Mouse (Mus musculus) hindbrain, embryonic 13.5 days (tissue): ENCODE results near the gene Sstr4. TPM values are rescaled to one million over a fixed set of nuclear protein-coding genes. Genes with fewer than 3 reads are reported as not detected.
A peak's percentile ranks its signal among the peaks of the same experiment; 100 is the strongest.

ENCODE experiments used
- ATAC-seq: fragments of 200-750 bp; cut with Nextera tagmentation; 2 replicates; pipeline ENCODE4 v1.8.0; 2017; ENCODE audit warnings: moderate TSS enrichment; ENCODE audit not compliant: low FRiP score
- H3K27ac ChIP-seq: fragments of 300-500 bp; sonication (generic); 2 replicates; pipeline ENCODE4 v1.5.1; 2015; ENCODE audit warnings: inconsistent platforms, mild to moderate bottlenecking, moderate library complexity
- H3K27me3 ChIP-seq: fragments of 300-500 bp; sonication (generic); 2 replicates; pipeline ENCODE4 v1.6.1; 2015; ENCODE audit warnings: mild to moderate bottlenecking, inconsistent platforms
- H3K36me3 ChIP-seq: fragments of 300-500 bp; sonication (generic); 2 replicates; pipeline ENCODE4 v1.6.1; 2015; ENCODE audit warnings: mild to moderate bottlenecking, inconsistent platforms
- H3K4me1 ChIP-seq: fragments of 300-500 bp; sonication (generic); replicated peaks from 2 replicates; pipeline ENCODE4 v1.6.1; 2015; ENCODE audit warnings: inconsistent platforms
- H3K4me2 ChIP-seq: fragments of 300-500 bp; sonication (generic); 2 replicates; pipeline ENCODE4 v1.6.1; 2015; ENCODE audit warnings: inconsistent platforms, mild to moderate bottlenecking, moderate library complexity
- H3K4me3 ChIP-seq: fragments of 300-500 bp; sonication (generic); 2 replicates; pipeline ENCODE4 v1.5.1; 2015; ENCODE audit warnings: mild to moderate bottlenecking, inconsistent platforms
- H3K9ac ChIP-seq: fragments of 300-500 bp; sonication (generic); 2 replicates; pipeline ENCODE4 v1.6.1; 2015; ENCODE audit warnings: mild to moderate bottlenecking, inconsistent platforms
- H3K9me3 ChIP-seq: fragments of 300-500 bp; sonication (generic); 2 replicates; pipeline ENCODE4 v1.6.1; 2016; ENCODE audit warnings: inconsistent platforms
- WGBS: fragments of 180-500 bp; shearing (Covaris S2); methylation state at CpG from one replicate; pipeline ENCODE4 v1.1.7; 2015; 5-methylcytosine and 5-hydroxymethylcytosine counted together
- polyA plus RNA-seq: library from polyadenylated mRNA; unstranded; fragments of >200 nt; fragmentation: Nextera tagmentation; extraction: Ambion mirVana; gene quantifications from 2 replicates; pipeline ENCODE4 v1.2.1, GENCODE M21; 2015

The Sstr4 gene
- polyA plus RNA-seq, 1 experiment from 2014 or later: 2.1 TPM

GRCm38 (mm10) chr2:148398901-148399685, 3.9 kb downstream of the Sstr4 start:
- Histone ChIP-seq H3K4me3 (no peak overlapping the region), H3K9ac (no peak overlapping the region), H3K27me3 (peaks cover 52% of the 10 kb centered on the region), H3K4me1 (peaks cover 9% of the 10 kb centered on the region; the same call in 1 of the 2 replicates), H3K36me3 (no peaks in the 10 kb centered on the region), H3K4me2 (no peak overlapping the region), H3K9me3 (no peaks in the 10 kb centered on the region), H3K27ac (no peak overlapping the region)
- no peak for ATAC-seq
- WGBS: 96% methylated on average over 5 of the region's 5 CpGs

GRCm38 (mm10) chr2:148402227-148402626, 7.1 kb downstream of the Sstr4 start:
- H3K27me3 ChIP-seq: peaks cover 54% of the 10 kb centered on the region
- no peak overlapping the region for H3K27ac ChIP-seq
- H3K9me3 ChIP-seq: no peaks in the 10 kb centered on the region
- ATAC-seq: no peak
- 77% methylated on average over 1 of the region's 1 CpGs for WGBS
- H3K9ac ChIP-seq: no peak overlapping the region
- H3K4me2 ChIP-seq: no peak overlapping the region
- H3K4me3 ChIP-seq: no peak overlapping the region
- no peaks in the 10 kb centered on the region for H3K36me3 ChIP-seq
- peaks cover 15% of the 10 kb centered on the region for H3K4me1 ChIP-seq

GRCm38 (mm10) chr2:148404906-148405305, 9.8 kb downstream of the Sstr4 start:
- Histone ChIP-seq H3K9ac (no peak overlapping the region), H3K27me3 (peaks cover 68% of the 10 kb centered on the region), H3K4me3 (no peak overlapping the region), H3K4me2 (no peak overlapping the region), H3K4me1 (peaks cover 30% of the 10 kb centered on the region), H3K27ac (no peak overlapping the region), H3K36me3 (no peaks in the 10 kb centered on the region), H3K9me3 (no peaks in the 10 kb centered on the region)
- ATAC-seq: no peak
- WGBS: 77% methylated on average over 5 of the region's 5 CpGs

GRCm38 (mm10) chr2:148406160-148406970, 11.2 kb downstream of the Sstr4 start:
- H3K4me1 ChIP-seq: peaks cover 30% of the 10 kb centered on the region
- peaks cover 68% of the 10 kb centered on the region for H3K27me3 ChIP-seq
- H3K4me2 ChIP-seq: peak overlapping the region; percentile 62
- no peak overlapping the region for H3K27ac ChIP-seq
- ATAC-seq: peak; percentile 26; the same call in 1 of the 2 replicates
- no peaks in the 10 kb centered on the region for H3K9me3 ChIP-seq
- no peaks in the 10 kb centered on the region for H3K36me3 ChIP-seq
- H3K4me3 ChIP-seq: peak overlapping the region; percentile 41
- WGBS: 12% methylated on average over 34 of the region's 34 CpGs
- H3K9ac ChIP-seq: peak overlapping the region; percentile 60

- Histone ChIP-seq H3K4me1 (peaks cover 30% of the 10 kb centered on the region), H3K4me2 (peak overlapping the region; percentile 62), H3K27ac (0 out of 2 replicates have a peak overlapping the region, but pooled peaks have one; percentile 0), H3K36me3 (no peaks in the 10 kb centered on the region), H3K9me3 (no peaks in the 10 kb centered on the region), H3K4me3 (peak overlapping the region; percentile 41), H3K27me3 (peaks cover 67% of the 10 kb centered on the region), H3K9ac (peak overlapping the region; percentile 54)
- WGBS: 5% methylated on average over 55 of the region's 55 CpGs
- ATAC-seq: peak; percentile 43
Observed at GRCm38 (mm10) chr2:148406971-148407869, 12.1 kb downstream of the Sstr4 start.

- peak within 1 kb of the TSS; percentile 62 for H3K4me2 ChIP-seq
- peaks cover 30% of the 10 kb centered on the region for H3K4me1 ChIP-seq
- peak within 1 kb of the TSS; percentile 41 for H3K4me3 ChIP-seq
- no peaks in the 10 kb centered on the region for H3K9me3 ChIP-seq
- 3% methylated on average over 35 of the region's 35 CpGs for WGBS
- 0 out of 2 replicates have a peak within 1 kb of the TSS, but pooled peaks have one; percentile 0 for H3K27ac ChIP-seq
- peak within 1 kb of the TSS; percentile 54 for H3K9ac ChIP-seq
- no peaks in the 10 kb centered on the region for H3K36me3 ChIP-seq
- ATAC-seq: peak; percentile 50
- H3K27me3 ChIP-seq: peaks cover 60% of the 10 kb centered on the region
Observed at GRCm38 (mm10) chr2:148407870-148408760, 13.0 kb downstream of the Sstr4 start, which contains the start of gene Thbd. TSS of gene Thbd (minus strand) at chr2:148408188.

- peaks cover 56% of the 10 kb centered on the region for H3K27me3 ChIP-seq
- H3K4me2 ChIP-seq: no peak overlapping the region
- H3K4me1 ChIP-seq: peaks cover 30% of the 10 kb centered on the region
- 0 out of 2 replicates have a peak, but pooled peaks have one; percentile 11 for ATAC-seq
- 7% methylated on average over 6 of the region's 6 CpGs for WGBS
- H3K9me3 ChIP-seq: no peaks in the 10 kb centered on the region
- H3K36me3 ChIP-seq: no peaks in the 10 kb centered on the region
- no peak overlapping the region for H3K4me3 ChIP-seq
- no peak overlapping the region for H3K9ac ChIP-seq
- H3K27ac ChIP-seq: no peak overlapping the region
Observed at GRCm38 (mm10) chr2:148408761-148409120, 13.6 kb downstream of the Sstr4 start.

- WGBS: 17% methylated on average over 9 of the region's 9 CpGs
- H3K4me3 ChIP-seq: no peak overlapping the region
- H3K9me3 ChIP-seq: no peaks in the 10 kb centered on the region
- ATAC-seq: peak; percentile 79
- H3K9ac ChIP-seq: no peak overlapping the region
- H3K4me1 ChIP-seq: peaks cover 30% of the 10 kb centered on the region
- no peak overlapping the region for H3K4me2 ChIP-seq
- H3K36me3 ChIP-seq: no peaks in the 10 kb centered on the region
- H3K27ac ChIP-seq: no peak overlapping the region
- H3K27me3 ChIP-seq: peaks cover 55% of the 10 kb centered on the region
Observed at GRCm38 (mm10) chr2:148409141-148409540, 14.0 kb downstream of the Sstr4 start.

- 90% methylated on average over 1 of the region's 1 CpGs for WGBS
Observed at GRCm38 (mm10) chr2:148409821-148410220, 14.7 kb downstream of the Sstr4 start.

GRCm38 (mm10) chr2:148419151-148419550, 24.0 kb downstream of the Sstr4 start:
- Histone ChIP-seq H3K27ac (no peak overlapping the region), H3K4me1 (no peaks in the 10 kb centered on the region), H3K4me3 (no peak overlapping the region), H3K9me3 (no peaks in the 10 kb centered on the region), H3K36me3 (no peaks in the 10 kb centered on the region), H3K9ac (no peak overlapping the region), H3K27me3 (no peaks in the 10 kb centered on the region), H3K4me2 (no peak overlapping the region)
- ATAC-seq: no peak
- 84% methylated on average over 3 of the region's 3 CpGs for WGBS

More at GRCm38 (mm10) chr2:148409821-148410220, 14.7 kb downstream of the Sstr4 start:
- Histone ChIP-seq H3K4me2 (no peak overlapping the region), H3K9ac (no peak overlapping the region), H3K27me3 (peaks cover 48% of the 10 kb centered on the region), H3K36me3 (no peaks in the 10 kb centered on the region), H3K27ac (no peak overlapping the region), H3K9me3 (no peaks in the 10 kb centered on the region), H3K4me3 (no peak overlapping the region), H3K4me1 (peaks cover 30% of the 10 kb centered on the region)
- no peak for ATAC-seq

- no peak overlapping the region for H3K4me3 ChIP-seq
- H3K27me3 ChIP-seq: no peaks in the 10 kb centered on the region
- H3K9ac ChIP-seq: no peak overlapping the region
- H3K9me3 ChIP-seq: no peaks in the 10 kb centered on the region
- H3K27ac ChIP-seq: no peak overlapping the region
- no peak overlapping the region for H3K4me2 ChIP-seq
- ATAC-seq: no peak
- no peaks in the 10 kb centered on the region for H3K36me3 ChIP-seq
- WGBS: 92% methylated on average over 2 of the region's 2 CpGs
- no peaks in the 10 kb centered on the region for H3K4me1 ChIP-seq
Observed at GRCm38 (mm10) chr2:148419776-148420175, 24.6 kb downstream of the Sstr4 start.
